Mouse (Mus musculus) intestine, embryonic 15.5 days (tissue): ENCODE data around the gene Kazald1. TPM values are rescaled to one million over a fixed set of nuclear protein-coding genes. Genes with fewer than 3 reads are reported as not detected.

Experiments
- ATAC-seq: fragments of 200-750 bp; cut with Nextera tagmentation; 2 replicates; pipeline ENCODE4 v1.8.0; 2017; ENCODE audit warnings: moderate TSS enrichment, moderate library complexity
- H3K27ac ChIP-seq: fragments of 300-500 bp; sonication (generic); 2 replicates; pipeline ENCODE4 v1.5.1; 2015; ENCODE audit warnings: mild to moderate bottlenecking, inconsistent platforms
- H3K27me3 ChIP-seq: fragments of 300-500 bp; sonication (generic); replicated peaks from 2 replicates; pipeline ENCODE4 v1.6.1; 2015; ENCODE audit warnings: inconsistent platforms
- H3K36me3 ChIP-seq: fragments of 300-500 bp; sonication (generic); 2 replicates; pipeline ENCODE4 v1.6.1; 2015; ENCODE audit warnings: inconsistent platforms
- H3K4me1 ChIP-seq: fragments of 300-500 bp; sonication (generic); replicated peaks from 2 replicates; pipeline ENCODE4 v1.6.1; 2015; ENCODE audit warnings: inconsistent platforms
- H3K4me2 ChIP-seq: fragments of 300-500 bp; sonication (generic); replicated peaks from 2 replicates; pipeline ENCODE4 v1.6.1; 2015; ENCODE audit warnings: mild to moderate bottlenecking, inconsistent platforms
- H3K4me3 ChIP-seq: fragments of 300-500 bp; sonication (generic); replicated peaks from 2 replicates; pipeline ENCODE4 v1.5.1; 2015; ENCODE audit warnings: inconsistent platforms
- H3K9ac ChIP-seq: fragments of 300-500 bp; sonication (generic); 2 replicates; pipeline ENCODE4 v1.6.1; 2015; ENCODE audit warnings: inconsistent platforms
- H3K9me3 ChIP-seq: fragments of 300-500 bp; sonication (generic); 2 replicates; pipeline ENCODE4 v1.6.1; 2016; ENCODE audit warnings: inconsistent platforms
- WGBS: fragments of 180-500 bp; shearing (Covaris S2); methylation state at CpG from one replicate; pipeline ENCODE4 v1.1.7; 2015; 5-methylcytosine and 5-hydroxymethylcytosine counted together
- polyA plus RNA-seq: library from polyadenylated mRNA; unstranded; fragments of >200 nt; fragmentation: Nextera tagmentation; extraction: Ambion mirVana; gene quantifications from 2 replicates; pipeline ENCODE4 v1.2.1, GENCODE M21; 2015

Kazald1 gene
- polyA plus RNA-seq, 1 experiment from 2014 or later = 1.5 TPM

DNA sequence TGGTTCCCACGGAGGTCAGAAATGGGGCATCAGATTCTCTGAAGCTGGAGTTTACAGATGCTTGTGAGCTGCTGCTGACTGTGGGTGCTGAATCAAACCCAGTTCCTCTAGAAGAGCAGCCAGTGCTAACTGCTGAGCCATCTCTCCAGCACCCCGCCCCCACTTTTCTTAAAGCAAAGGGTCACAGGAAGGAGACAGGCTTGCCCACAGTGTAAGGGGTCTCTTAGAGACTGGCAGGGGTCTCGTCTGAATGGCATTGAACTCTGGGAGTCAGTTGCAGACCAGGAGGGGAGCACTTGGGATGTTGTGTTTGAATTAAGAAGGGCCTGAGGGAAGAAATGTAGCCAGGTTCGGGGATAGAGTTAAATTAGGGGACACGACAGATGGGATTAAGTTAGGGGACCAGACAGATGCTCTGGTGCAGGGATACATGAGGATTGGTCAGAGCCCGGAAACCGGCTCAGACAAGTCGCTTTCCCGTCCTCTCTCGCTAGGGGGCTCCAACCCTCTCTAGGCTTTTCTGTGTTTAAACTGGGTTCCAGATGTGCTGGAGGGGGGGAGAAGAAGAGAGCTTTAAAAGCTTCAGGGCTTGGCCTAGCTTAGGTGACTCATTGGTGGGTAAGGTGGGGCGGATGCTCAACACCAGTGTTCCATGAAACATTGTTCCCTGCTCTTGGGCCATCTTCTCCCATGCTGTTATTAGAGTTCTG, 7.0 kb downstream of the Kazald1 start:
- ATAC-seq = no peak
- no peak overlapping the region for H3K9ac ChIP-seq
- no peak overlapping the region for H3K27ac ChIP-seq
- peaks cover 21% of the 10 kb centered on the region for H3K4me1 ChIP-seq
- no peaks in the 10 kb centered on the region for H3K36me3 ChIP-seq
- H3K27me3 ChIP-seq = peaks cover 85% of the 10 kb centered on the region
- WGBS = 19% methylated on average over 11 of the region's 11 CpGs
- no peak overlapping the region for H3K4me2 ChIP-seq
- no peak overlapping the region for H3K4me3 ChIP-seq
- no peaks in the 10 kb centered on the region for H3K9me3 ChIP-seq

DNA sequence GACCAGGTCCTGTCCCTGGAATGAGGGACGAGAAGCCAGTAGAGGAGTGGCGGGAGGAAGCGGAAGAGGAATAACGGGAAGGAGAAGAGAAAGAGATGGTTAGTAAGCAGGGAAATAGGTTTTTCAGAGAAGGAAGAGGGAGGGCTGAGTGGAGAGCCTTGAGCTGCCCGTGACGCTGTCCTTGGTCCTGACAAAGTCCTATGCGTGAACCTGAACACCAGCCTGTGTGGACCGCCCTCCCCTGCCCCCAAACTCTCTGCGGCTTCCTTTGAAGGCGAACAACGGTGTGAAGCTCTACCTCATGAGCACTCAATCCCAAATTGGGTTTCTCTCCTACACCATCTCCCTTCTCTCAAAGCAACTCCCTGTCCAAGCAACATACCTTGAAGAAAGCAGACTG, 22.8 kb downstream of the Kazald1 start:
- Histone ChIP-seq H3K36me3 (no peaks in the 10 kb centered on the region), H3K27me3 (peaks cover 5% of the 10 kb centered on the region; the same call in 1 of the 2 replicates), H3K27ac (no peak overlapping the region), H3K9me3 (no peaks in the 10 kb centered on the region), H3K4me3 (no peak overlapping the region), H3K4me1 (no peaks in the 10 kb centered on the region), H3K9ac (no peak overlapping the region), H3K4me2 (no peak overlapping the region)
- WGBS = 15% methylated on average over 11 of the region's 11 CpGs
- no peak for ATAC-seq

DNA sequence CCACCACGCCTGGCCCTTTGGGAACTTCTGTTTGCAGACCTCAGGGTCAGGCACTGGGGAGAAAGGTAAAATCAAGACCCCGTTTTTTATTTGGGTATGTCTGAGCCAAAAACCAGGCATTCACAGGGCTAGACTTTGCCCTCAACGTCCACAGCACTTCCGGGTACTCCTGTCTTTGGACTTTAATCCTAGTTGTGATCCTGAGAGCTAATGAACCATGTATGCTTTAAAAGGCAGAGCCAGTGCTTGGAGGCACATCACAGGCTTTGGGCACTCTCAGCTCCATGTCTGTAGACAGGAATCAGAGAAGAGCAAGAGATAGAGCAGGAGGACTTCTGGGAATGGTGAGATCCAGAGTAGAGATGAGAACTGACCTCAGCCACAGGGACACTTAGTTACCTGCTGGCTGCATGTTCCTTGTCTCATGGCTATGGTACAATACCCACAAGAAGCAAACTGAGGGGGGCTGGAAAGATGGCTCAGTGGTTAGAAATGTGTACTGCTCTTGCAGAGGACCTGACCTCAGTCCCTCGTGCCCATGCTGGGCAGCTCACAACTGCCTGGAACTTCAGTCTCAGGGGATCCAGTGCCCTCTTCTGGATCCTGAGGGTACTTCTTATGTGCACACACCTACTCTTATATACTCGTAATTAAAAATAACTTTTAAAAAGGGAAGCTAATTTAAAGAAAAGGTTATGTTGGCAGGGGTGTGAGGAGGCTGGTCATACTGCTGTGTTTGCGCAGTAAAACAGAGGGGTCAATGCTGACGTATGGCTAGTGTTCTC, 25.6 kb downstream of the Kazald1 start:
- Histone ChIP-seq H3K36me3 (no peaks in the 10 kb centered on the region), H3K4me2 (no peak overlapping the region), H3K4me3 (no peak overlapping the region), H3K9me3 (no peaks in the 10 kb centered on the region), H3K9ac (no peak overlapping the region), H3K4me1 (no peaks in the 10 kb centered on the region), H3K27me3 (peaks cover 30% of the 10 kb centered on the region), H3K27ac (no peak overlapping the region)
- ATAC-seq = no peak
- 71% methylated on average over 8 of the region's 8 CpGs for WGBS

DNA sequence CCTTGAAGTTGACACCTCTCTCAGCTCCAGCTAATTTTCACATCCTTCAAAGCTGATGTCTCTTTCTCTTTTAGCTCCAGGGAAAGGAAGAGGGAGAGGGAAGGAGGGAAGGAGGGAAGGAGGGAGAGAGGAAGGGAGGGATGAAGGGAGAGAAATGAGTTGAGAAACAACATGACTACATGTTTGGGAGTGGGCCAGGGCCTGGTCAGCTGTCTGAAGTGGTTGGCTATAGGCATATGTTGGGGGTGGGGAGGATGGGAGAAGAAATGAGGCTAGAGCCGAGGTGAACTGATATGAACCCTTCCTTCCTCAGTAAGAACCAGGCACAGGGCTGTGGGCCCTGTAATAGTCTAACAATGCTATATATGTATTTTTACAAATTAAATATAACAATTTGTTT, 30.6 kb downstream of the Kazald1 start:
- Histone ChIP-seq H3K9ac (no peak overlapping the region), H3K27me3 (peaks cover 31% of the 10 kb centered on the region), H3K4me3 (no peak overlapping the region), H3K36me3 (no peaks in the 10 kb centered on the region), H3K27ac (no peak overlapping the region), H3K4me2 (no peak overlapping the region), H3K9me3 (no peaks in the 10 kb centered on the region), H3K4me1 (no peaks in the 10 kb centered on the region)
- WGBS = 24% methylated on average over 1 of the region's 1 CpGs
- no peak for ATAC-seq

DNA sequence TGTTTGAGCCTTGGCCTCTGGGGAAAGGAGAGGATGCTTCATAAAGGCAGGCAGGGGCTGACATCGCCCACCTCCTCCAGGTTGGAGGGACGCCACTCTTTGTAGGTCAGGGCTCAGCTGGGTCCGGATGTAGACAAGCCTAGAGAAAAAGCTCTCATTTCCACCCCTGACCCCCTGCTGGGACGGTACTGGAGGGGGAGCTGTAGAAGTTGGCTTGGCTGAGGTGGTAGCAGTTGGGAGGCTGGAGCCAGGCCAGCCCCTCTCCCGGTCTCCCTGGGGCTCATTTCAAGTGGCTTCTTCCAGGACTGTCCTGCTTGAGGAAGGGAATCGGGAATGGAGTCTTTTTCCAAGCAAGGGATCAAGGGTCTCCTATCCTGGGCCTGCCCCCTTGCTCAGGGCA, 31.6 kb downstream of the Kazald1 start:
- peaks cover 32% of the 10 kb centered on the region for H3K27me3 ChIP-seq

DNA sequence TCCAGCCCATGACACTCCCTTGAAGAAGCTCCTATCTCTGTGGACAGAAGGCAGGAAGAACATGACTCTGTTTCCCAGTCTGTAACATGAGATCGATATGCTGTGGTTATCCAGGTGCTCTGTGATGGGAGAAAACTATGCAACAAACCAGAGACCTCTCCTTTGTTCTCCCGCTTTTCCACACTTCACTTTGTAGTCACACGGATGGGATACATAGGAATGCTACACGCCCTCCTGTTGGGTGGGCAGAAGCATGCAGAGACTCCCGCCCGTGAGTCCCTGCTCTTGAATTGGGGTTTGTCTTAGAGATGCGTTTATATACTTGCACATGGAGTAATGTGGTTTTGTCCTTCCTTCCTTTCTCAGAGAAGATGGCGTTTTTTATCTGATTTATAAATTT, 35.6 kb downstream of the Kazald1 start:
- Histone ChIP-seq H3K4me1 (peaks cover 10% of the 10 kb centered on the region), H3K4me2 (no peak overlapping the region), H3K27me3 (peaks cover 8% of the 10 kb centered on the region; the same call in 1 of the 2 replicates), H3K9ac (no peak overlapping the region), H3K9me3 (no peaks in the 10 kb centered on the region), H3K36me3 (no peaks in the 10 kb centered on the region), H3K4me3 (no peak overlapping the region), H3K27ac (no peak overlapping the region)
- 63% methylated on average over 8 of the region's 8 CpGs for WGBS
- ATAC-seq = no peak

More for the DNA sequence above, 31.6 kb downstream of the Kazald1 start:
- Histone ChIP-seq H3K4me2 (no peak overlapping the region), H3K9ac (no peak overlapping the region), H3K36me3 (no peaks in the 10 kb centered on the region), H3K4me1 (no peaks in the 10 kb centered on the region), H3K4me3 (no peak overlapping the region), H3K9me3 (no peaks in the 10 kb centered on the region), H3K27ac (no peak overlapping the region)
- no peak for ATAC-seq
- 47% methylated on average over 6 of the region's 6 CpGs for WGBS

DNA sequence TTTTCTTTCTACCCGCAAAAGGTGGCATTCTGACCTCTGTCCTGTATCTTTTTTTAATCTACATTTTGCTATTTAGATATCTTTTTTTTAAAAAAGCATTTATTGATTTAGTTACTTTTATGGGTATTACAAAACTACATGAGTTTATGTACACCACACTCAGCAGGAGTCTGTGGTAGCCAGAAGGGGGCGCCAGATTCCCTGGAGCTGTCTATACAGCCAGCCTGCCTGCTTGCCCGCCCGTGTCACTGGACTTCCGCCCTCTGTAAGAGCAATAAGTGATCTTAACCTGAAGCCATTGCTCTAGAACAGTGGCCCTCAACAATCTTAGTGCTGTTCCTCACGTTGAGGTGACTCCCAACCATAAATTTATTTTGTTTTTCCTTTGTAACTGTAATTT, 37.4 kb downstream of the Kazald1 start:
- H3K27me3 ChIP-seq = peaks cover 8% of the 10 kb centered on the region; the same call in 1 of the 2 replicates
- H3K4me2 ChIP-seq = no peak overlapping the region
- H3K4me3 ChIP-seq = no peak overlapping the region
- 85% methylated on average over 6 of the region's 6 CpGs for WGBS
- ATAC-seq = no peak
- H3K9me3 ChIP-seq = no peaks in the 10 kb centered on the region
- H3K27ac ChIP-seq = no peak overlapping the region
- no peak overlapping the region for H3K9ac ChIP-seq
- no peaks in the 10 kb centered on the region for H3K36me3 ChIP-seq
- H3K4me1 ChIP-seq = peaks cover 10% of the 10 kb centered on the region

DNA sequence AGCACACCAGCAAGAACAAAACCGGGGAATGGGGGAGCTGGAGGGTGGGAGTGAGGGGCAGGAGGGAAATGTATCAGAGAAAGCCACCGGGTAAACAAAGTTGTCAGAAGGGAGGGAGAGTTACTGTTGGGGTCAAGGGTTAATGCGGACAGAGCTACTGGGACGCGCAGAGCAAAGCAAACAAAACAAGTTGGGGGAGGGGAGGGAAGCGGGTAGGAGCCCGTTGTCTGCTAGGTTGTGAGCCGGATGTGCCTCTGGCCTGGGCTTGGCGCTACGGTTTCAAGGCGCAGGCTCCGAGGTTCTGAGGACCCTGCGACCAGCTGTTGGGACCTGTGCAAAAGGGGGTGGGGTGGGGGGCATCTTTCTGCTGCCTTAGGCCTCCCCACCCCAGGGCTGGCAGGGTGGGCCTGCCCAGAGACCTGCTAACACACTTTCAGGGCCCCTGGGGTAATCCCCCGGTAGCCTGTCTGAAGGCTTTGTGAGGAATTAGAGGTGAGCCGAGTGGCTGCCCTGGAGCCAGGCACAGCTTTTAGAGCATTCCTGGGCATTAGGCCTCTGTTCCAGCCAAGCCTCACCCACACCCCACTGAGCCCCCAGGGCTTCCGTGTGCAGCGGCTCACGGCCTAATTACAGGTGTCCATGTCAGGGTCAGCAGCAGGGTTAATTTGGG, 38.9 kb downstream of the Kazald1 start:
- H3K27me3 ChIP-seq = 0 out of 2 replicates have a peak, but pooled peaks cover 8% of the 10 kb centered on the region
- WGBS = 9% methylated on average over 18 of the region's 18 CpGs
- no peak for ATAC-seq

DNA sequence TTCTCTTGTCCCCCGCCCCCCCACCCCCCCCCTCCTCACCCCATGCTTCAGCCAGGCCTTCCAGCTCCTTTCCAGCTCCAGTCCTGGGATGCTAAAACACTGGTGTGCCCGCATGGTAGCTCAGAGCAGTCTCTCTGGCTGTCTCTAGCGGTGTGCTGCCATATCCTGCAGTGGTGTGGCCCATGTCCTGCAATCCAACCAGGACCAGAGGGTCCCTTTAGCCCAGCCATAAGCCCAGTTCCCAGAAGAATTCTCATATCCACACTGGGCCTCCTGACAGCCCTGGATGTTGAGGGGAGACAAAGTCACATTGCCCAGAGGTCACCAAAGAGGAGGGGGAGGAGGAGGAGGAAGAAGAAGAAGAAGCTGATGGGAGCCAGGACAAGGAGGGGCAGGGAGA, 39.7 kb downstream of the Kazald1 start:
- no peak overlapping the region for H3K4me2 ChIP-seq
- H3K27me3 ChIP-seq = 0 out of 2 replicates have a peak, but pooled peaks cover 9% of the 10 kb centered on the region
- no peak overlapping the region for H3K9ac ChIP-seq
- no peak overlapping the region for H3K27ac ChIP-seq
- H3K36me3 ChIP-seq = no peaks in the 10 kb centered on the region
- WGBS = 32% methylated on average over 3 of the region's 3 CpGs
- H3K4me3 ChIP-seq = no peak overlapping the region
- H3K9me3 ChIP-seq = no peaks in the 10 kb centered on the region
- ATAC-seq = no peak
- peaks cover 10% of the 10 kb centered on the region for H3K4me1 ChIP-seq

More for the DNA sequence above, 38.9 kb downstream of the Kazald1 start:
- Histone ChIP-seq H3K27ac (no peak overlapping the region), H3K4me2 (0 out of 2 replicates have a peak overlapping the region, but pooled peaks have one; percentile 19), H3K9me3 (no peaks in the 10 kb centered on the region), H3K36me3 (no peaks in the 10 kb centered on the region), H3K4me3 (no peak overlapping the region), H3K9ac (no peak overlapping the region; the same call in 1 of the 2 replicates), H3K4me1 (peaks cover 10% of the 10 kb centered on the region)

DNA sequence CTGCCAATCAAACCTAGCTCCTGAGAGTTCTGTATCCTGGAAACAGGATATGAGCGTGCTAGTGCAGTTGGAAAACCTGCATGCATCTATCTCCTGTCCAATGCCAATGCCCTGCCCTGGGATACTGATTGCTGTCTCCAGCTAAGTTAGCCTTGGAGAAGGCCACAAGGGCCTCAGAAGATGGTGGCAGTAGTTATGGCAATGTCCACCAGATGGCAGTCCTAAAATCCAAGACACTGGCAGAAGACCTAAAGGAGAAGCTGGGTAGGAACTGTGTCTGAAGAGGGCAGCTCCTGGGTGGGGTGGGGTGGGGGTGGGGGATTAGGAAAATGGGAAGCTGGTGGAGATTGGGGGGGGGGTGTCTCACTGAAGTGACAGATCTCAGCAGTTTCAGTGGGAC, 41.8 kb downstream of the Kazald1 start:
- H3K9ac ChIP-seq = no peak overlapping the region
- peaks cover 10% of the 10 kb centered on the region for H3K4me1 ChIP-seq
- no peak overlapping the region for H3K4me2 ChIP-seq
- H3K27me3 ChIP-seq = 0 out of 2 replicates have a peak, but pooled peaks cover 10% of the 10 kb centered on the region
- no peak overlapping the region for H3K4me3 ChIP-seq
- ATAC-seq = no peak
- no peak overlapping the region for H3K27ac ChIP-seq
- H3K36me3 ChIP-seq = no peaks in the 10 kb centered on the region
- H3K9me3 ChIP-seq = no peaks in the 10 kb centered on the region
- 56% methylated on average over 1 of the region's 1 CpGs for WGBS
